In genomic region chr9:91988240-91988639, GRCm38 (mm10) we compare ENCODE assay signal across 18 mouse cellular contexts.
DNase-seq lines count a peak whose midpoint lies in the region; ATAC-seq and TF ChIP-seq lines count a peak whose summit lies in the region.
"Had no signal": no experiment of that assay in that cellular context is flagged by ENCODE, and none has a peak within 500 bp of the region (broad histone marks: within the 10 kb centered on the region; RNA-seq: fewer than 3 reads in every experiment).

No protein-coding gene starts in this region.

- no peak for ATAC-seq in embryonic facial prominence, embryonic 11.5 days (replicated peaks; ENCODE audit: insufficient number of reproducible peaks, low FRiP score, low TSS enrichment, low read depth)
- ATAC-seq in midbrain, postnatal 0 days (ENCODE audit: low FRiP score), result no peak
- ATAC-seq in hindbrain, embryonic 16.5 days, result no peak
- ATAC-seq: forebrain, embryonic 15.5 days had no signal

- H3K27me3 ChIP-seq in embryonic facial prominence, embryonic 11.5 days (ENCODE audit: control insufficient read depth, insufficient read depth, low read length), result no peaks in the 10 kb centered on the region
- H3K27me3 ChIP-seq in embryonic facial prominence, embryonic 10.5 days (replicated peaks; ENCODE audit: low read depth, poor library complexity, severe bottlenecking), result no peaks in the 10 kb centered on the region
- H3K27me3 ChIP-seq in midbrain, postnatal 0 days (ENCODE audit: insufficient read depth, low read length), result no peaks in the 10 kb centered on the region
- no peaks in the 10 kb centered on the region for H3K27me3 ChIP-seq in midbrain, embryonic 10.5 days (ENCODE audit: low read depth, poor library complexity, severe bottlenecking)
- no peaks in the 10 kb centered on the region for H3K27me3 ChIP-seq in hindbrain, embryonic 16.5 days (replicated peaks; ENCODE audit: control insufficient read depth, insufficient read depth, low read length)
- H3K27me3 ChIP-seq: forebrain, embryonic 15.5 days; heart, embryonic 12.5 days; hindbrain, embryonic 13.5 days had no signal

- H3K4me3 ChIP-seq in embryonic facial prominence, embryonic 11.5 days (ENCODE audit: low read depth, low read length), result no peak overlapping the region
- no peak overlapping the region for H3K4me3 ChIP-seq in embryonic facial prominence, embryonic 10.5 days
- no peak overlapping the region for H3K4me3 ChIP-seq in midbrain, postnatal 0 days (ENCODE audit: low read depth, low read length)
- no peak overlapping the region for H3K4me3 ChIP-seq in midbrain, embryonic 10.5 days
- no peak overlapping the region for H3K4me3 ChIP-seq in embryonic fibroblast, embryonic 13.5 days (ENCODE audit: insufficient read depth, low read length)
- H3K4me3 ChIP-seq in hindbrain, embryonic 16.5 days (ENCODE audit: low read length), result no peak overlapping the region
- H3K4me3 ChIP-seq: forebrain, embryonic 15.5 days; heart, embryonic 12.5 days; hindbrain, embryonic 13.5 days; layer of hippocampus, adult 2 months had no signal

- no peaks in the 10 kb centered on the region for H3K4me1 ChIP-seq in embryonic facial prominence, embryonic 11.5 days (ENCODE audit: control insufficient read depth, insufficient read depth, low read length)
- no peaks in the 10 kb centered on the region for H3K4me1 ChIP-seq in embryonic facial prominence, embryonic 10.5 days
- H3K4me1 ChIP-seq in midbrain, postnatal 0 days (ENCODE audit: insufficient read depth, low read length), result no peaks in the 10 kb centered on the region
- no peaks in the 10 kb centered on the region for H3K4me1 ChIP-seq in midbrain, embryonic 10.5 days
- H3K4me1 ChIP-seq in embryonic fibroblast, embryonic 13.5 days (ENCODE audit: control insufficient read depth, insufficient read depth, low read length), result peaks cover 3% of the 10 kb centered on the region; the same call in 1 of the 2 replicates
- no peaks in the 10 kb centered on the region for H3K4me1 ChIP-seq in hindbrain, embryonic 16.5 days (ENCODE audit: control insufficient read depth, insufficient read depth, low read depth, low read length)
- H3K4me1 ChIP-seq: forebrain, embryonic 15.5 days; heart, embryonic 12.5 days; hindbrain, embryonic 13.5 days had no signal

- no peak for TF ChIP-seq POLR2A in embryonic fibroblast, embryonic 13.5 days (IDR thresholded peaks at IDR 0.05; ENCODE audit: low read depth, low read length)

- no peaks in the 10 kb centered on the region for H3K36me3 ChIP-seq in embryonic facial prominence, embryonic 11.5 days (replicated peaks; ENCODE audit: control insufficient read depth, insufficient read depth, low read depth, low read length)
- H3K36me3 ChIP-seq in embryonic facial prominence, embryonic 10.5 days (replicated peaks), result no peaks in the 10 kb centered on the region
- H3K36me3 ChIP-seq in midbrain, postnatal 0 days (ENCODE audit: insufficient read depth, low read length), result no peaks in the 10 kb centered on the region
- no peaks in the 10 kb centered on the region for H3K36me3 ChIP-seq in midbrain, embryonic 10.5 days
- no peaks in the 10 kb centered on the region for H3K36me3 ChIP-seq in hindbrain, embryonic 16.5 days (ENCODE audit: control insufficient read depth, insufficient read depth, low read length)
- H3K36me3 ChIP-seq: forebrain, embryonic 15.5 days; G1E; heart, embryonic 12.5 days; hindbrain, embryonic 13.5 days had no signal

- no peak overlapping the region for H3K4me2 ChIP-seq in embryonic facial prominence, embryonic 11.5 days (ENCODE audit: low read depth, low read length)
- H3K4me2 ChIP-seq in midbrain, postnatal 0 days (ENCODE audit: low read depth, low read length, poor library complexity, severe bottlenecking), result no peak overlapping the region
- no peak overlapping the region for H3K4me2 ChIP-seq in hindbrain, embryonic 16.5 days (ENCODE audit: low read length)
- H3K4me2 ChIP-seq: forebrain, embryonic 15.5 days; heart, embryonic 12.5 days; hindbrain, embryonic 13.5 days had no signal

- no peak overlapping the region for H3K9ac ChIP-seq in embryonic facial prominence, embryonic 11.5 days (replicated peaks; ENCODE audit: low read length)
- no peak overlapping the region for H3K9ac ChIP-seq in midbrain, postnatal 0 days (replicated peaks; ENCODE audit: low read length, poor library complexity, severe bottlenecking)
- H3K9ac ChIP-seq in hindbrain, embryonic 16.5 days (ENCODE audit: low read depth, low read length), result no peak overlapping the region
- H3K9ac ChIP-seq: forebrain, embryonic 15.5 days; heart, embryonic 12.5 days; hindbrain, embryonic 13.5 days; liver, embryonic 14.5 days had no signal

- no peaks in the 10 kb centered on the region for H3K9me3 ChIP-seq in embryonic facial prominence, embryonic 11.5 days (replicated peaks; ENCODE audit: control insufficient read depth, low read length)
- H3K9me3 ChIP-seq in embryonic facial prominence, embryonic 10.5 days, result no peaks in the 10 kb centered on the region
- H3K9me3 ChIP-seq in midbrain, postnatal 0 days (ENCODE audit: low read length), result no peaks in the 10 kb centered on the region
- no peaks in the 10 kb centered on the region for H3K9me3 ChIP-seq in midbrain, embryonic 10.5 days (replicated peaks)
- H3K9me3 ChIP-seq in hindbrain, embryonic 16.5 days (ENCODE audit: control insufficient read depth, low read length), result no peaks in the 10 kb centered on the region
- H3K9me3 ChIP-seq: forebrain, embryonic 15.5 days; G1E; heart, embryonic 12.5 days; hindbrain, embryonic 13.5 days had no signal

- peak; percentile 6 for DNase-seq in embryonic facial prominence, embryonic 11.5 days (ENCODE audit: low spot score)
- DNase-seq in embryonic facial prominence, embryonic 10.5 days (ENCODE audit: low spot score), result no peak
- peak; percentile 52 for DNase-seq in midbrain, postnatal 0 days (ENCODE audit: low spot score)
- DNase-seq in midbrain, embryonic 10.5 days (ENCODE audit: low spot score), result no peak
- DNase-seq in spleen, postnatal 36 days (ENCODE audit: low spot score in 2 of 2), result no peak
- DNase-seq in ovary, postnatal 14 days (ENCODE audit: low spot score), result no peak
- DNase-seq: adrenal gland, postnatal 25 days; gastrocnemius, postnatal 10 days; lung, postnatal 4 days; right cerebral cortex, postnatal 25 days had no signal

- H3K27ac ChIP-seq in embryonic facial prominence, embryonic 11.5 days (replicated peaks; ENCODE audit: low read depth, low read length), result no peak overlapping the region
- no peak overlapping the region for H3K27ac ChIP-seq in embryonic facial prominence, embryonic 10.5 days (replicated peaks)
- no peak overlapping the region for H3K27ac ChIP-seq in midbrain, postnatal 0 days (ENCODE audit: low read depth, low read length)
- H3K27ac ChIP-seq in midbrain, embryonic 10.5 days (replicated peaks), result no peak overlapping the region
- peak overlapping the region; percentile 99 for H3K27ac ChIP-seq in embryonic fibroblast, embryonic 13.5 days (ENCODE audit: insufficient read depth, low read length)
- no peak overlapping the region for H3K27ac ChIP-seq in hindbrain, embryonic 16.5 days (ENCODE audit: low read depth, low read length)
- H3K27ac ChIP-seq: forebrain, embryonic 15.5 days; hindbrain, embryonic 13.5 days; layer of hippocampus, adult 2 months; liver, embryonic 14.5 days had no signal

- no peak for TF ChIP-seq CTCF in midbrain, postnatal 0 days (IDR thresholded peaks at IDR 0.05)
- TF ChIP-seq CTCF in embryonic fibroblast, embryonic 13.5 days (IDR thresholded peaks at IDR 0.05; ENCODE audit: borderline replicate concordance, insufficient read depth, low read length), result no peak

- 41% methylated on average over 2 of the region's 2 CpGs for WGBS in embryonic facial prominence, embryonic 11.5 days
- 57% methylated on average over 2 of the region's 2 CpGs for WGBS in embryonic facial prominence, embryonic 10.5 days
- 67% methylated on average over 2 of the region's 2 CpGs for WGBS in midbrain, postnatal 0 days
- 74% methylated on average over 2 of the region's 2 CpGs for WGBS in midbrain, embryonic 10.5 days
- WGBS in hindbrain, embryonic 16.5 days, result 68% methylated on average over 2 of the region's 2 CpGs

Comparison
In these comparisons a context has a peak if more than half of its experiments do, and no peak if none do; other contexts are left out.
1. DNase-seq: peak in embryonic facial prominence, embryonic 11.5 days (single experiment) and midbrain, postnatal 0 days (single experiment); none in embryonic facial prominence, embryonic 10.5 days (single experiment), midbrain, embryonic 10.5 days (single experiment), spleen, postnatal 36 days (0 of 2) and ovary, postnatal 14 days (single experiment).